Mouse (Mus musculus) neural tube, embryonic 13.5 days (tissue): ENCODE results near the gene Prr36. TPM values are rescaled to one million over a fixed set of nuclear protein-coding genes. Genes with fewer than 3 reads are reported as not detected.

Experiments
- ATAC-seq: fragments of 200-750 bp; cut with Nextera tagmentation; 2 replicates; pipeline ENCODE4 v1.8.0; 2017; ENCODE audit warnings: low read depth, mild to moderate bottlenecking, moderate TSS enrichment, moderate library complexity
- H3K27ac ChIP-seq: fragments of 300-500 bp; sonication (generic); replicated peaks from 2 replicates; pipeline ENCODE4 v1.5.1; 2015; ENCODE audit warnings: moderate library complexity, mild to moderate bottlenecking, inconsistent platforms
- H3K27me3 ChIP-seq: fragments of 300-500 bp; sonication (generic); 2 replicates; pipeline ENCODE4 v1.6.1; 2015; ENCODE audit warnings: mild to moderate bottlenecking, inconsistent platforms
- H3K36me3 ChIP-seq: fragments of 300-500 bp; sonication (generic); 2 replicates; pipeline ENCODE4 v1.6.1; 2015; ENCODE audit warnings: mild to moderate bottlenecking, inconsistent platforms
- H3K4me1 ChIP-seq: fragments of 300-500 bp; sonication (generic); replicated peaks from 2 replicates; pipeline ENCODE4 v1.6.1; 2015; ENCODE audit warnings: inconsistent platforms
- H3K4me2 ChIP-seq: fragments of 300-500 bp; sonication (generic); 2 replicates; pipeline ENCODE4 v1.6.1; 2015; ENCODE audit warnings: inconsistent platforms, mild to moderate bottlenecking, moderate library complexity
- H3K4me3 ChIP-seq: fragments of 300-500 bp; sonication (generic); 2 replicates; pipeline ENCODE4 v1.5.1; 2015; ENCODE audit warnings: mild to moderate bottlenecking, inconsistent platforms
- H3K9ac ChIP-seq: fragments of 300-500 bp; sonication (generic); 2 replicates; pipeline ENCODE4 v1.6.1; 2015; ENCODE audit warnings: moderate library complexity, mild to moderate bottlenecking, inconsistent platforms
- H3K9me3 ChIP-seq: fragments of 300-500 bp; sonication (generic); 2 replicates; pipeline ENCODE4 v1.6.1; 2016; ENCODE audit warnings: inconsistent platforms
- WGBS: fragments of 180-500 bp; shearing (Covaris S2); methylation state at CpG from one replicate; pipeline ENCODE4 v1.1.7; 2015; 5-methylcytosine and 5-hydroxymethylcytosine counted together
- polyA plus RNA-seq: library from polyadenylated mRNA; unstranded; fragments of >200 nt; fragmentation: Nextera tagmentation; extraction: Ambion mirVana; gene quantifications from 2 replicates; pipeline ENCODE4 v1.2.1, GENCODE M21; 2015

The Prr36 gene
- polyA plus RNA-seq, 1 experiment from 2014 or later, result 41.1 TPM

- no peaks in the 10 kb centered on the region for H3K27me3 ChIP-seq
- ATAC-seq, result peak; percentile 1; the same call in 1 of the 2 replicates
- H3K27ac ChIP-seq, result peak overlapping the region; percentile 52; the same call in 1 of the 2 replicates
- peaks cover 40% of the 10 kb centered on the region for H3K36me3 ChIP-seq
- WGBS, result 3% methylated on average over 18 of the region's 18 CpGs
- H3K4me3 ChIP-seq, result peak overlapping the region; percentile 48
- no peaks in the 10 kb centered on the region for H3K9me3 ChIP-seq
- peak overlapping the region; percentile 94 for H3K9ac ChIP-seq
- peaks cover 59% of the 10 kb centered on the region for H3K4me1 ChIP-seq
- H3K4me2 ChIP-seq, result peak overlapping the region; percentile 95
Measured at GRCm38 (mm10) chr8:4213210-4214005, 3.9 kb downstream of the Prr36 start.

GRCm38 (mm10) chr8:4212809-4213209 is 4.5 kb downstream of the Prr36 start:
- Histone ChIP-seq H3K27me3 (no peaks in the 10 kb centered on the region), H3K27ac (peak overlapping the region; percentile 52; the same call in 1 of the 2 replicates), H3K9me3 (no peaks in the 10 kb centered on the region), H3K4me2 (peak overlapping the region; percentile 95), H3K4me3 (peak overlapping the region; percentile 48), H3K9ac (peak overlapping the region; percentile 94), H3K4me1 (peaks cover 62% of the 10 kb centered on the region), H3K36me3 (peaks cover 44% of the 10 kb centered on the region)
- ATAC-seq, result 0 out of 2 replicates have a peak, but pooled peaks have one; percentile 2
- 2% methylated on average over 25 of the region's 25 CpGs for WGBS

- H3K4me1 ChIP-seq, result peaks cover 71% of the 10 kb centered on the region
- H3K9ac ChIP-seq, result no peak overlapping the region
- WGBS, result 74% methylated on average over 6 of the region's 6 CpGs
- H3K4me3 ChIP-seq, result no peak overlapping the region
- H3K9me3 ChIP-seq, result no peaks in the 10 kb centered on the region
- H3K36me3 ChIP-seq, result peaks cover 61% of the 10 kb centered on the region
- no peak for ATAC-seq
- no peak overlapping the region for H3K4me2 ChIP-seq
- H3K27ac ChIP-seq, result 0 out of 2 replicates have a peak overlapping the region, but pooled peaks have one; percentile 23
- peaks cover 12% of the 10 kb centered on the region for H3K27me3 ChIP-seq
Measured at GRCm38 (mm10) chr8:4211097-4211496, 6.2 kb downstream of the Prr36 start.

GRCm38 (mm10) chr8:4207016-4207350 is 10.3 kb downstream of the Prr36 start:
- Histone ChIP-seq H3K4me3 (no peak overlapping the region), H3K36me3 (peaks cover 92% of the 10 kb centered on the region)

GRCm38 (mm10) chr8:4206182-4207015 is 10.9 kb downstream of the Prr36 start:
- Histone ChIP-seq H3K4me2 (peak overlapping the region; percentile 3; the same call in 1 of the 2 replicates), H3K9me3 (no peaks in the 10 kb centered on the region), H3K4me1 (peaks cover 34% of the 10 kb centered on the region), H3K9ac (peak overlapping the region; percentile 50), H3K36me3 (peaks cover 98% of the 10 kb centered on the region), H3K4me3 (no peak overlapping the region), H3K27ac (no peak overlapping the region), H3K27me3 (peaks cover 44% of the 10 kb centered on the region)
- whole genome bisulfite sequencing, result 12% methylated on average over 44 of the region's 44 CpGs
- ATAC-seq, result no peak

More at GRCm38 (mm10) chr8:4207016-4207350, 10.3 kb downstream of the Prr36 start:
- WGBS, result 50% methylated on average over 2 of the region's 2 CpGs
- H3K4me1 ChIP-seq, result peaks cover 38% of the 10 kb centered on the region
- no peak for ATAC-seq
- peak overlapping the region; percentile 50 for H3K9ac ChIP-seq
- 0 out of 2 replicates have a peak overlapping the region, but pooled peaks have one; percentile 3 for H3K4me2 ChIP-seq
- peaks cover 44% of the 10 kb centered on the region for H3K27me3 ChIP-seq
- no peak overlapping the region for H3K27ac ChIP-seq
- no peaks in the 10 kb centered on the region for H3K9me3 ChIP-seq

- Histone ChIP-seq H3K9me3 (no peaks in the 10 kb centered on the region), H3K9ac (peak overlapping the region; percentile 50), H3K27ac (no peak overlapping the region), H3K4me3 (no peak overlapping the region), H3K27me3 (peaks cover 44% of the 10 kb centered on the region), H3K4me1 (peaks cover 25% of the 10 kb centered on the region), H3K4me2 (no peak overlapping the region), H3K36me3 (peaks cover 98% of the 10 kb centered on the region)
- WGBS, result 14% methylated on average over 38 of the region's 38 CpGs
- no peak for ATAC-seq
Measured at GRCm38 (mm10) chr8:4205246-4206123, 11.8 kb downstream of the Prr36 start.

- H3K27ac ChIP-seq, result no peak overlapping the region
- 67% methylated on average over 2 of the region's 2 CpGs for WGBS
- no peak overlapping the region for H3K9ac ChIP-seq
- H3K4me2 ChIP-seq, result no peak overlapping the region
- peaks cover 6% of the 10 kb centered on the region for H3K4me1 ChIP-seq
- peaks cover 34% of the 10 kb centered on the region for H3K27me3 ChIP-seq
- H3K36me3 ChIP-seq, result peaks cover 97% of the 10 kb centered on the region
- H3K4me3 ChIP-seq, result no peak overlapping the region
- no peak for ATAC-seq
- H3K9me3 ChIP-seq, result no peaks in the 10 kb centered on the region
Measured at GRCm38 (mm10) chr8:4201321-4201720, 15.9 kb downstream of the Prr36 start.

- H3K36me3 ChIP-seq, result peaks cover 77% of the 10 kb centered on the region
- H3K27ac ChIP-seq, result peak overlapping the region; percentile 87
- H3K4me1 ChIP-seq, result peaks cover 26% of the 10 kb centered on the region
- H3K4me3 ChIP-seq, result no peak overlapping the region
- peak; percentile 13 for ATAC-seq
- H3K9ac ChIP-seq, result no peak overlapping the region
- H3K27me3 ChIP-seq, result no peaks in the 10 kb centered on the region
- H3K4me2 ChIP-seq, result peak overlapping the region; percentile 17
- no peaks in the 10 kb centered on the region for H3K9me3 ChIP-seq
- WGBS, result 44% methylated on average over 7 of the region's 7 CpGs
Measured at GRCm38 (mm10) chr8:4193588-4193894, 23.7 kb downstream of the Prr36 start.

GRCm38 (mm10) chr8:4192807-4193587 is 24.3 kb downstream of the Prr36 start:
- Histone ChIP-seq H3K4me1 (peaks cover 26% of the 10 kb centered on the region), H3K36me3 (peaks cover 77% of the 10 kb centered on the region), H3K27me3 (no peaks in the 10 kb centered on the region), H3K9me3 (no peaks in the 10 kb centered on the region), H3K4me3 (no peak overlapping the region), H3K9ac (0 out of 2 replicates have a peak overlapping the region, but pooled peaks have one; percentile 9), H3K27ac (peak overlapping the region; percentile 87), H3K4me2 (peak overlapping the region; percentile 17)
- peak; percentile 79 for ATAC-seq
- WGBS, result 3% methylated on average over 18 of the region's 18 CpGs

- Histone ChIP-seq H3K36me3 (peaks cover 78% of the 10 kb centered on the region), H3K27me3 (no peaks in the 10 kb centered on the region), H3K9ac (0 out of 2 replicates have a peak overlapping the region, but pooled peaks have one; percentile 9), H3K9me3 (no peaks in the 10 kb centered on the region), H3K27ac (peak overlapping the region; percentile 87), H3K4me3 (no peak overlapping the region), H3K4me1 (peaks cover 26% of the 10 kb centered on the region), H3K4me2 (no peak overlapping the region)
- WGBS, result 25% methylated on average over 5 of the region's 5 CpGs
- ATAC-seq, result peak; percentile 66
Measured at GRCm38 (mm10) chr8:4192305-4192704, 25.0 kb downstream of the Prr36 start.
